Comparison of ENCODE assay signal across 9 mouse cellular contexts in the genomic region with DNA sequence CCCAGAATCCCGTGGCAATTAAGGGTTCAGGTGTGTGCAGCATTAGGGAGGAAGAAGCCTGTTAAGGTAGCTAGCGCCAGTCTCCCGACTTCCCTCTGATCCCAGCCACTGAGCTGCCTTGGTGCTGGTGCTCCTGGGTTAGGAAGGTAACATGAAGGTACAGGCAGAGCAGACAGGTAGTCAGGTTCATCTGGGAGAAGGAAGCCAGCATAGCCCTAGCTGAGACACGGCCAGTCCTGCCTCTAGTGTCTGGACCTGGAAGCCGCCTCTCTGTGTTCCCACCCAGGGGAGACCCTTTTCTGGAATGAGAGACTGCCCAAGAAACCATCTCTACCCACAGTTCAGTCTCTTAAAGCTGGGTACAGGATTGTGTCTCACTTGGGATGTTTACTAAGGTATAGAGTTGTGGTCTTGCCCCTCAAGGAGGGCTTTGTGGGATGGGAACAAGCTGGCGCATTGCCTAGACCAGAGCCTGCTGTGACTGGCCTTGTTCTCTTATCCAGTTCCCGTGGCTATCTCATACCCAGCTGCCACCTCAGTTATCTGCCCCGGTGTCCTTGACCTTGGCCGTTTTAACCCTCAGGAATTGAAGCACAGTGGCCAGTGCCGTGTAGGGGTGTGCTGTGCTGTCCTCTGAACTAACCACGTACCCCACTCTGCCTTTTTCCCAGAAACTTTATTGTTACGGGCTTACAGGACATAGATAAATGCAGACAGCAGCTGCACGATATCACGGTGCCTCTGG. TPM values are rescaled to one million over a fixed set of nuclear protein-coding genes. Genes with fewer than 3 reads are reported as not detected.
DNase-seq lines count a peak whose midpoint lies in the region; ATAC-seq and TF ChIP-seq lines count a peak whose summit lies in the region.
"Had no signal": no experiment of that assay in that cellular context is flagged by ENCODE, and none has a peak within 500 bp of the region (broad histone marks: within the 10 kb centered on the region; RNA-seq: fewer than 3 reads in every experiment).

No protein-coding gene starts in this region.

- no peak for TF ChIP-seq POLR2A in lung, adult 2 months (IDR thresholded peaks at IDR 0.05; ENCODE audit: borderline replicate concordance, extremely low read depth, low read depth, low read length)

- no peak for DNase-seq in lung, embryonic 14.5 days
- DNase-seq in lung, adult 2 months = no peak
- DNase-seq in forebrain, embryonic 10.5 days (ENCODE audit: extremely low spot score, low spot score) = no peak
- DNase-seq in limb, embryonic 11.5 days (ENCODE audit: low spot score) = no peak
- no peak for DNase-seq in kidney, adult 8-10 months
- DNase-seq in layer of hippocampus, adult 8-10 months (ENCODE audit: low spot score in 2 of 2) = no peak
- no peak for DNase-seq in urinary bladder, adult 2 months (ENCODE audit: low spot score)
- DNase-seq: right cerebral cortex, postnatal 25 days had no signal

- H3K4me2 ChIP-seq in lung, embryonic 14.5 days = peak overlapping the region; percentile 96
- H3K4me2 ChIP-seq in limb, embryonic 11.5 days (ENCODE audit: low read depth, severe bottlenecking) = peak overlapping the region; percentile 65
- H3K4me2 ChIP-seq in stomach, embryonic 14.5 days (replicated peaks; ENCODE audit: low read depth, low read length) = peak overlapping the region; percentile 69

- no peak for TF ChIP-seq CTCF in lung, embryonic 14.5 days (IDR thresholded peaks at IDR 0.05; ENCODE audit: low read depth)
- no peak for TF ChIP-seq CTCF in lung, adult 2 months (IDR thresholded peaks at IDR 0.05; ENCODE audit: insufficient read depth, low read length)

- WGBS in lung, embryonic 14.5 days = 83% methylated on average over 14 of the region's 14 CpGs
- WGBS in lung, adult 2 months = 83% methylated on average over 14 of the region's 14 CpGs
- WGBS in forebrain, embryonic 10.5 days = 93% methylated on average over 14 of the region's 14 CpGs
- 94% methylated on average over 14 of the region's 14 CpGs for WGBS in limb, embryonic 11.5 days
- WGBS in stomach, embryonic 14.5 days = 84% methylated on average over 14 of the region's 14 CpGs

- no peaks in the 10 kb centered on the region for H3K27me3 ChIP-seq in lung, embryonic 14.5 days (ENCODE audit: insufficient read depth, low read length)
- no peaks in the 10 kb centered on the region for H3K27me3 ChIP-seq in forebrain, embryonic 10.5 days (ENCODE audit: poor library complexity, severe bottlenecking)
- H3K27me3 ChIP-seq in limb, embryonic 11.5 days (ENCODE audit: control insufficient read depth, insufficient read depth, low read length) = no peaks in the 10 kb centered on the region
- H3K27me3 ChIP-seq in stomach, embryonic 14.5 days (ENCODE audit: control insufficient read depth, insufficient read depth, low read length) = no peaks in the 10 kb centered on the region

- no peaks in the 10 kb centered on the region for H3K9me3 ChIP-seq in lung, embryonic 14.5 days (ENCODE audit: low read depth, low read length)
- no peaks in the 10 kb centered on the region for H3K9me3 ChIP-seq in forebrain, embryonic 10.5 days
- H3K9me3 ChIP-seq in limb, embryonic 11.5 days (ENCODE audit: control insufficient read depth, low read length) = no peaks in the 10 kb centered on the region
- no peaks in the 10 kb centered on the region for H3K9me3 ChIP-seq in stomach, embryonic 14.5 days (ENCODE audit: control insufficient read depth, low read depth, low read length)

- no peak for ATAC-seq in lung, embryonic 14.5 days (ENCODE audit: insufficient read depth)
- no peak for ATAC-seq in limb, embryonic 11.5 days (ENCODE audit: insufficient number of reproducible peaks, low FRiP score, low TSS enrichment, low read depth)
- ATAC-seq in stomach, embryonic 14.5 days (ENCODE audit: insufficient number of reproducible peaks, insufficient read depth, low FRiP score, low read depth) = no peak

- peaks cover 8% of the 10 kb centered on the region for H3K4me1 ChIP-seq in lung, embryonic 14.5 days (ENCODE audit: insufficient read depth)
- H3K4me1 ChIP-seq in lung, adult 2 months (ENCODE audit: control insufficient read depth, insufficient read depth, low read length) = peaks cover 7% of the 10 kb centered on the region; the same call in 1 of the 2 replicates
- peaks cover 19% of the 10 kb centered on the region for H3K4me1 ChIP-seq in forebrain, embryonic 10.5 days
- H3K4me1 ChIP-seq in limb, embryonic 11.5 days (ENCODE audit: control insufficient read depth, insufficient read depth, low read length) = peaks cover 10% of the 10 kb centered on the region
- H3K4me1 ChIP-seq in stomach, embryonic 14.5 days (ENCODE audit: control insufficient read depth, insufficient read depth, low read length) = 0 out of 2 replicates have a peak, but pooled peaks cover 2% of the 10 kb centered on the region

- peak overlapping the region; percentile 76 for H3K9ac ChIP-seq in lung, embryonic 14.5 days
- H3K9ac ChIP-seq in limb, embryonic 11.5 days (ENCODE audit: low read length) = peak overlapping the region; percentile 90; the same call in 1 of the 2 replicates
- peak overlapping the region; percentile 63; the same call in 1 of the 2 replicates for H3K9ac ChIP-seq in stomach, embryonic 14.5 days (replicated peaks; ENCODE audit: low read depth, low read length)

- peak overlapping the region; percentile 94 for H3K4me3 ChIP-seq in lung, embryonic 14.5 days (ENCODE audit: low read depth, low read length)
- H3K4me3 ChIP-seq in lung, adult 2 months (replicated peaks; ENCODE audit: extremely low read depth, low read depth, low read length) = no peak overlapping the region
- peak overlapping the region; percentile 93 for H3K4me3 ChIP-seq in forebrain, embryonic 10.5 days
- peak overlapping the region; percentile 97; the same call in 1 of the 2 replicates for H3K4me3 ChIP-seq in limb, embryonic 11.5 days (ENCODE audit: low read depth, low read length)
- peak overlapping the region; percentile 80; the same call in 1 of the 2 replicates for H3K4me3 ChIP-seq in stomach, embryonic 14.5 days (ENCODE audit: low read depth, low read length)

- peaks cover 40% of the 10 kb centered on the region for H3K36me3 ChIP-seq in lung, embryonic 14.5 days (ENCODE audit: insufficient read depth)
- H3K36me3 ChIP-seq in forebrain, embryonic 10.5 days (replicated peaks) = peaks cover 47% of the 10 kb centered on the region
- peaks cover 15% of the 10 kb centered on the region; the same call in 1 of the 2 replicates for H3K36me3 ChIP-seq in limb, embryonic 11.5 days (ENCODE audit: control insufficient read depth, insufficient read depth, low read length)
- peaks cover 25% of the 10 kb centered on the region; the same call in 1 of the 2 replicates for H3K36me3 ChIP-seq in stomach, embryonic 14.5 days (ENCODE audit: control insufficient read depth, insufficient read depth, low read length)

- no peak overlapping the region for H3K27ac ChIP-seq in lung, embryonic 14.5 days (ENCODE audit: low read depth)
- no peak overlapping the region for H3K27ac ChIP-seq in forebrain, embryonic 10.5 days
- H3K27ac ChIP-seq in limb, embryonic 11.5 days (replicated peaks; ENCODE audit: low read depth, low read length) = no peak overlapping the region
- H3K27ac ChIP-seq in stomach, embryonic 14.5 days (ENCODE audit: low read length) = no peak overlapping the region

RNA-seq across cellular contexts. Expression of gene Med10, which starts 8.9 kb away (rescaled TPM):
- polyA plus RNA-seq in lung, embryonic 14.5 days (2014; fragmentation: Nextera tagmentation; extraction: Ambion mirVana) = 137 and 143 TPM in 2 replicates
- 23.8 and 31.6 TPM in 2 replicates for polyA plus RNA-seq in lung, adult 2 months (2012; rRNA removed)
- polyA plus RNA-seq in forebrain, embryonic 10.5 days (2016; fragmentation: Nextera tagmentation; extraction: Ambion mirVana) = 181 and 185 TPM in 2 replicates
- polyA plus RNA-seq in limb, embryonic 11.5 days (2014; fragmentation: Nextera tagmentation; extraction: Ambion mirVana) = 170 and 173 TPM in 2 replicates
- polyA plus RNA-seq in stomach, embryonic 14.5 days (2014; fragmentation: Nextera tagmentation; extraction: Ambion mirVana) = 134 and 136 TPM in 2 replicates
- total RNA-seq in layer of hippocampus, adult 8-10 months (2022) = 10 to 100 TPM; 54.9 to 59.6 (median 56.3) TPM
- polyA plus RNA-seq in urinary bladder, adult 2 months (2012; rRNA removed) = 44.6 and 54.3 TPM in 2 replicates
